Mouse (Mus musculus) stomach, adult 2 months (tissue): ENCODE data around the gene Vmp1. TPM values are rescaled to one million over a fixed set of nuclear protein-coding genes. Genes with fewer than 3 reads are reported as not detected.

Source experiments
- polyA plus RNA-seq: library from polyadenylated mRNA; depleted of rRNA; stranded (reverse); fragments of >200 nt; gene quantifications from 2 replicates; pipeline ENCODE4 v1.2.3, GENCODE M21; 2012; rRNA removed

Gene Vmp1
- 17.6 and 22.7 TPM in 2 replicates for polyA plus RNA-seq

DNA sequence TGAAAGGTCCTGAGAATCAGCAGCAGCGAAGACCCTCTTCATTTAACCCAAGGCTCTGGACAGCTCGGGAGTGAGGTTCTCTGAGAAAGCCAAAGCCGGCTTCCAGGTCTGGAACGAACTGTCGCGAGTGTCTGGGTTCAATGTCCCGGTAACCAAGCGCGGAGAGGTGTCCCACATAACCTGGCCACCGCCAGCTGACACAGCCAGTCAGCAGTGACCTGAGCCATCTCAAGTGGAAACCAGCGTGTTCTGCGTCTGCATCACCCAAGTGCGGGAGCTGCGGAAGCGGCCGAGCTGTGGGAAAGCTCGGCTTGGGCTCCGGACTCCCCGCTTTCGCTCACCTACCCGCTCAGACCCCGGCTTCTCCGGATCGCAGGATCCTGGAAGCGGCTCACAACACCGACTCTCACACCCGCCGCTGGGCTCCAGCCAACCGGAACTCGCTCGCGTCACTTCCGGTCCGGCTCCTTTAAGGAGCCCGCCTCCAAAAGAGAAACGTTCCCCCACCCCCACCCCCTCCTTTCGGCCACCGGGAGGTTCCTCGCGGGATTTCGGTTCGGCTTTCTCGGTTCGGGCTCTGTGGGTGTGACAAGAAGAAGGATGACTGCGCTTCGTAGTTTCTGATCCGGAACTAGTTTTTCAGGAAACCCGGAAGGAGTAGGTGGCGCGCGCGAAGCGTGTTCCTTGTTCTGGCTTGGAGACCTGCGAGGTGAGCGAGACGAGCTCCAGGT, at the start of gene Vmp1, which contains the start of gene Ptrh2:
Gene Vmp1 (minus strand): TSS at position 442 of the 731 bp plus-strand sequence.
Gene Ptrh2 (plus strand): TSS at position 591 of the 731 bp plus-strand sequence.

DNA sequence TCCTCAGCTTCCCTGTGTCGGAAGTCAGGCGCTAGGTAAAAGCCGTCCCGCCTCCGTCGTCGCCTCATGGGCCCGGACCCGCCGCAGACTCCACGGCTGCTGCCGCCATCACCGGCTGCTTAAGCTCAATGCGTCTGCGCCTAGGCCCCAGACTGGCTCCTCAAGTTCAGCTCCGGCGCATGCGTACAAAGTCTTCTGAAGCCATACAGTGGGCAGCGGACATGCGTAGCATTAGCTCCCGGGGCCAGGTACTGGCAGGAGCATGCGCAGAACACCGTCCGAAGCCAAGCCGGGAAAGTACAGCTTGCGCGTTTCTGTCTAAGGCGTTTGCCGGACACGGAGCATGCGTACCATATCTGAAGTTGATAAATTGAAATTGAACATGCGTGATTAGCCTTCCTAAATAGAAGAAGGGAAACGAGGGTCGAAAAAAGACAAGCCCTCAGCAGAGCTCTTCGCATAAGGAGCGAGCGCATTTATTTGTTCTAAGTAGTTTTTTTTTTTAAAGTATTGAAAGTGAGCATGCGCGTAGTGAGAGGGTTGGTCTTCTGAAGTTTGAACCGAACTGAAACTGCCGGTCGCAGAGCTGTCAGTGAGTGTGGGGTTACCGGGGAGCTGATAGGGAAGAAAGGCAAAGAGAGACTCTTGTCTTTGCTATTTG, 138.9 kb downstream of the Vmp1 start, which contains the start of the genes Rps6kb1 and Tubd1:
Gene Rps6kb1 (minus strand): TSS at position 167 of the 661 bp plus-strand sequence.
Gene Tubd1 (plus strand): TSS at position 353 of the 661 bp plus-strand sequence.

Other genes starting within 250 kb of the Vmp1 start
- 1.0 TPM in 2 replicates for gene Rnft1, start 199.2 kb downstream of the Vmp1 start, polyA plus RNA-seq
- 1.1 and 2.6 TPM in 2 replicates for gene Rps6kb1, start 139.0 kb downstream of the Vmp1 start, polyA plus RNA-seq
- 0.40 and 0.71 TPM in 2 replicates for gene Tubd1, start 138.8 kb downstream of the Vmp1 start, polyA plus RNA-seq
- 0.99 and 1.9 TPM in 2 replicates for gene Ptrh2, start 149 bp upstream of the Vmp1 start, polyA plus RNA-seq
- 24.8 and 29.6 TPM in 2 replicates for gene Cltc, start 73.7 kb upstream of the Vmp1 start, polyA plus RNA-seq
- gene Dhx40, start 123.9 kb upstream of the Vmp1 start, polyA plus RNA-seq = 0.55 and 0.96 TPM in 2 replicates